Mouse (Mus musculus): ENCODE results near the gene Itga3.

Gene Itga3

GRCm38 (mm10) chr11:95004136-95004936 lies 72.3 kb downstream of the Itga3 start:
- DNase-seq (ENCODE audit: low spot score in 2 of 2): no peak

GRCm38 (mm10) chr11:95002705-95003104 lies 73.9 kb downstream of the Itga3 start:
- DNase-seq (ENCODE audit: low spot score in 2 of 2): no peak

- DNase-seq (ENCODE audit: low spot score in 2 of 2): no peak
These were observed 74.8 kb downstream of the Itga3 start for GRCm38 (mm10) chr11:95001584-95002347.

GRCm38 (mm10) chr11:95001058-95001457 lies 75.5 kb downstream of the Itga3 start:
- DNase-seq (ENCODE audit: low spot score in 2 of 2): peak in 1 of 2 experiments; percentile 80

- DNase-seq (ENCODE audit: low spot score in 2 of 2): no peak
These were observed 76.1 kb downstream of the Itga3 start for GRCm38 (mm10) chr11:95000548-95000947.

- DNase-seq (ENCODE audit: low spot score in 2 of 2): no peak
These were observed 76.5 kb downstream of the Itga3 start for GRCm38 (mm10) chr11:95000128-95000527.

GRCm38 (mm10) chr11:94998041-94998531 lies 78.5 kb downstream of the Itga3 start:
- no peak for DNase-seq (ENCODE audit: low spot score in 2 of 2)

- DNase-seq (ENCODE audit: low spot score in 2 of 2): no peak
These were observed 79.0 kb downstream of the Itga3 start for GRCm38 (mm10) chr11:94997596-94997995.

GRCm38 (mm10) chr11:94996984-94997383 lies 79.6 kb downstream of the Itga3 start:
- DNase-seq (ENCODE audit: low spot score in 2 of 2): no peak

- no peak for DNase-seq (ENCODE audit: low spot score in 2 of 2)
These were observed 80.5 kb downstream of the Itga3 start for GRCm38 (mm10) chr11:94996101-94996500.

GRCm38 (mm10) chr11:94994947-94995772 lies 81.4 kb downstream of the Itga3 start:
- DNase-seq (ENCODE audit: low spot score in 2 of 2): no peak
